Mouse (Mus musculus): ENCODE measurements around the gene Gm20854.
"Not testable (repeated sequence)": the region's sequence is repeated elsewhere in the genome, so short reads cannot be mapped to it uniquely, and the experiment has no call there.

The Gm20854 gene

GRCm38 (mm10) chrY:85530808-85531207 lies at the start of gene Gm20854:
TSS of gene Gm20854 (minus strand) at chrY:85530908.
- DNase-seq = not testable (repeated sequence)

All from kidney, postnatal 36 days (tissue).